Mouse (Mus musculus) layer of hippocampus, postnatal 14 days (tissue): ENCODE results near the gene Fgfr2. TPM values are rescaled to one million over a fixed set of nuclear protein-coding genes. Genes with fewer than 3 reads are reported as not detected.

Source experiments
- DNase-seq, 2 experiments: peaks; one replicate each; pipeline ENCODE4 v3.0.0; 2021 to 2022; ENCODE audit warnings: low spot score in 2 of 2, mixed read lengths in 1 of 2
- long read RNA-seq, 2 experiments: library from polyadenylated mRNA; stranded (forward); transcript quantifications; one replicate each; pipeline ENCODE4 v2.0.0; 2021
- total RNA-seq, 2 experiments: library from RNA; stranded (reverse); gene quantifications; 2 replicates each; pipeline ENCODE4 v1.2.3; 2021

Fgfr2 gene
- 10 to 100 TPM; 38.3 to 40.2 TPM for total RNA-seq
- long read RNA-seq, experiment 1, partial matches to known transcripts: 5 of 59 reads
- long read RNA-seq, experiment 1, other reads (novel, unspliced or antisense): 52 of 59 reads
- long read RNA-seq, experiment 2, partial matches to known transcripts: 4 of 86 reads
- long read RNA-seq, experiment 2, other reads (novel, unspliced or antisense): 80 of 86 reads

- no peak for DNase-seq
Observed at GRCm38 (mm10) chr7:133123244-133123998, at the start of gene Fgfr2. Gene Fgfr2, minus strand, starts transcription at chr7:133123350.

- DNase-seq: no peak
Observed at GRCm38 (mm10) chr7:133171403-133172032, 48.4 kb upstream of the Fgfr2 start.

- DNase-seq: no peak
Observed at GRCm38 (mm10) chr7:133168928-133169327, 45.8 kb upstream of the Fgfr2 start.

- DNase-seq: no peak
Observed at GRCm38 (mm10) chr7:133167903-133168302, 44.8 kb upstream of the Fgfr2 start.

GRCm38 (mm10) chr7:133164770-133165169 is 41.6 kb upstream of the Fgfr2 start:
- peak in 1 of 2 experiments; percentile 24 for DNase-seq

- no peak for DNase-seq
Observed at GRCm38 (mm10) chr7:133163011-133163410, 39.9 kb upstream of the Fgfr2 start.

GRCm38 (mm10) chr7:133162131-133162530 is 39.0 kb upstream of the Fgfr2 start:
- no peak for DNase-seq

GRCm38 (mm10) chr7:133161362-133162080 is 38.4 kb upstream of the Fgfr2 start:
- no peak for DNase-seq

- DNase-seq: no peak
Observed at GRCm38 (mm10) chr7:133159519-133159918, 36.4 kb upstream of the Fgfr2 start.

GRCm38 (mm10) chr7:133155621-133156020 is 32.5 kb upstream of the Fgfr2 start:
- DNase-seq: no peak

GRCm38 (mm10) chr7:133154846-133155245 is 31.7 kb upstream of the Fgfr2 start:
- no peak for DNase-seq

- no peak for DNase-seq
Observed at GRCm38 (mm10) chr7:133139689-133140336, 16.7 kb upstream of the Fgfr2 start.

- DNase-seq: no peak
Observed at GRCm38 (mm10) chr7:133133552-133133951, 10.4 kb upstream of the Fgfr2 start.

- no peak for DNase-seq
Observed at GRCm38 (mm10) chr7:133132702-133133101, 9.6 kb upstream of the Fgfr2 start.

GRCm38 (mm10) chr7:133124701-133125485 is 1.7 kb upstream of the Fgfr2 start:
- DNase-seq: no peak

- peak; percentile 68 to 81 for DNase-seq
Observed at GRCm38 (mm10) chr7:133123999-133124700, 1.0 kb upstream of the Fgfr2 start, which contains the start of gene Ctbp2. Gene Ctbp2, minus strand, starts transcription at chr7:133124354.

GRCm38 (mm10) chr7:133122379-133123243 is 539 bp downstream of the Fgfr2 start:
- DNase-seq: peak; percentile 42 to 56

- DNase-seq: peak in 1 of 2 experiments; percentile 38
Observed at GRCm38 (mm10) chr7:133121661-133122378, 1.3 kb downstream of the Fgfr2 start.
